Mouse (Mus musculus): ENCODE measurements around the gene A4galt.

Gene A4galt

DNA sequence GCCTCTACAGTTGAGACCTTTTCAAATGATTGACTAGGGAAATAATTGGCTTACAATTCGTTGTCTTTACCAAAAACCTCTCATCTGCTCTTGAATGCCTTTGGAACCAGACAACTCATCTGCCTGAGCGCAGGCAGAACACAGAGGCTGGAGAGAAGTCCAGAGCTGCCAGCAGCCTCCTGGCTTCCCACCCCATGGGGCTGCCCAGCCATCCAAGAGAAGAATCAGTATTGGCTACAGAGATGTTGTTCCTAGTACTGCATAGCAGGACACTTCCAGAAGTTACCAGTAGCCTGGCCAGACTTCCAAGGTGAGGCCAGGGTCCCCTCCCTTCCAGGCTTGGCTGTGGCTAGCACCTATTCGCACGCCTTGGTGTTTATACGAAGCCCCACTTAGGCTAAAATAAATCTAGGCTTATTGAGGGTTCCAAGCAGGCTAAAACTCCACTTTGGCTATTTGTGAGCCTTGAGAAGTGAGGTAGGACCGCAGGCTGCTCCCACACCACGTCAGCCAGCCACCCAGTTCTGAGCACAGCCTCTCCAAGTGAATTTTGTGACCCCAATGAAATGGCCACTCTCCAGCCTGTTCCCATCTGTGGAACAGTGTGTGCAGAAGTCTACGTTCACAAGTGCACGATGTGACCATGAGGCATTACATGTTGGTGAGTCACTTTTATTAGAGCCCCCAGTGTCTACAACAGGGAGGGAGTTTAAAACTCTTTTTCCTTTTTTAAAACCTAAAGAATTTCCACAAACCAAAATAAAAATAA, 25.3 kb downstream of the A4galt start:
- DNase-seq (ENCODE audit: low spot score), result no peak

DNA sequence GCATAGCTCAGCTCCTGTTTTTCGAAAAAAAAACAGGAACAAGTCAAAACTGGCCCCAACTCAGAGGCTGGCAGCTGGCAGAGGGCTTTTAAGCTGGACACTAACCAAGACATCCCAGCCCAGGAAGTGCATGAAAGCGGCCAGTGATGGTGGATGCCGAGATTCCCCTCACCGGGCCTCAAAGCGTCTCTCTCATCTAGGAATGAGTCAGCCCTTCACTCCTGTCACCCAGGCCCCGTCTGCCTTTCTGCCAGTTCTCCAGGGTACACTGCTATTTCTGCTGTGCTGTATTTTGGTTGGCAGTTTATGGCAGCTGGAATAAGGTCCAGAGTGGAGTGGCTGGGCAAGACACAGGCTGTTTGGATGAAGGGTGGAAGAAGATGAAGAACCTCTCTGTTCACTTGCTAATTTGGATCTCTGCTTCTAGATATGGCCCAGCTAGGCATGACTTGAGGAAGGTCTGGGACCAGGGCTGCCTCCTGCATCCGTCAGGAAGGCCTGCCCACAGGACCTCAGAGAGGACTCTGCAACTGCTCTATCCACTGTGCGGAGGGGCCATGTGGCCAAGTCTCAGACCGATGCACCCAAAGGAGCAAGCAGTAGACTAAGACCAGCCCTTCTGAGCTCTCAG, 27.3 kb downstream of the A4galt start:
- peak; percentile 91 for DNase-seq (ENCODE audit: low spot score)

DNA sequence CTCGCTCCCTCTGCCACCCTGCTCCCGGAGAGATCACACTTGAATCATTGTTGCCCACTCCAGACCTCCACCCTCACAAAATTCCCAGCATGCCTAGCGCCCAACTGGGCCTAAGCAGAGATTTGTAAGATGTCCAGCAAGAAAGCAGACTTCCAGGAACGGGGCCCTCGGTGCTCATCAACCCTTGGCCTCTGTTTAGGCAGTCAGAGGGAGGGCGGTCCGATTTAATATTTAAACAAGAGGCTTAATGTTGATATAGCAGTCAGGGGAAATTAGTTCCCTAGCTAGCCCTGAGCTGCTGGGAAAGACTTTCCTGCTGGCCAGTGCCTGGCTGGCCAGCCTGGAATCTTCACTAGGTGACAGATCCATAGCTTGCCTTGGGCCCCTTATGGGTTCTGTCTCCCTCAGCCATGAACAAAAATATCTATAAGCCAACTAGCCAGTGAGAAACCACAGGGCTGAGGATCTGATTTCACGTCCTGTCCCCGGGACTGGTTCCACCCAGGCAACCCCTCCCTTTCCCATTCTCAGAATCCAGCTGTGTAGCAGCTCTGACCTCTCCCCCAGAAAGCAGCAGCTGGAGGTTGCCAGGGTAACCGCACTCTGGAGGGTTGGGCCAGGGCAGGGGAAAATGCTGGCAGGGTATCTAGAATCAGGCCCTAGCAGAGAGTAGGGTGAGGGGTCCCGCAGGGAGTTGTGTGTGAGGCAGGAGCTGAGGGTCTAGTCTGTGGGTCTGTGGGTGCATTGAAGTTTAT, 28.2 kb downstream of the A4galt start:
- peak; percentile 95 for DNase-seq (ENCODE audit: low spot score)

GRCm38 (mm10) chr15:83221721-83222120, 29.9 kb downstream of the A4galt start:
- no peak for DNase-seq (ENCODE audit: low spot score)

DNA sequence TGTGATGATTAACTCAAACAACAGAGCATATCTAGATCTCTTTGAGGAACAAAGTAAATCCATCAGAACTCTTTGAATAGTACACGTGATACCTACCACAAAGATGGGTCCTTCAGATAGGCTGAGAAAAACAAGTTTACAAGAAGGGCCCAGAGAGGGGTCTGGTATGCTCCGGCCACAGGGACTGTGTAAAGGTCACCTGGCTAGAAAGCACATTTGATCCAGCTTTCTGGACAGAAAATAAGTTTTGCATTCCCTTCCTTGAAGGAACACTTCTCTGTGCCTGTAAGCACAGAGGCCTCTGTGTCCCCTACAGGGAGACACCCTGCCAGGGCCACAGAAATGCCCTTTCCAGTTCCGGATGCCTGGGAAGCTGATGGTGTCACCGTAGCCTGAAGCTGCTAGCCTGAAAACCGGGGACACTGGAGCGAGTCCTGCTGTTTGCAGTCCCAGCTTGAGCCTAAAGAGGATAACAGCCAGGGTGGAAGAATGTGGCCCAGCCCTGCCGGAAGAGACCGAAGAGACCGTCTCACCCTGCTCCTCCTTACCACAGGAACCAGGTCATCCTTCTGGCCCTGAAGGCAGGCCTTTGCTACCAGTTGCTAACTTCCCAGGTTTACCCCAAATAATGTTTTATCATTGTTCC, 31.1 kb downstream of the A4galt start:
- DNase-seq (ENCODE audit: low spot score), result no peak

DNA sequence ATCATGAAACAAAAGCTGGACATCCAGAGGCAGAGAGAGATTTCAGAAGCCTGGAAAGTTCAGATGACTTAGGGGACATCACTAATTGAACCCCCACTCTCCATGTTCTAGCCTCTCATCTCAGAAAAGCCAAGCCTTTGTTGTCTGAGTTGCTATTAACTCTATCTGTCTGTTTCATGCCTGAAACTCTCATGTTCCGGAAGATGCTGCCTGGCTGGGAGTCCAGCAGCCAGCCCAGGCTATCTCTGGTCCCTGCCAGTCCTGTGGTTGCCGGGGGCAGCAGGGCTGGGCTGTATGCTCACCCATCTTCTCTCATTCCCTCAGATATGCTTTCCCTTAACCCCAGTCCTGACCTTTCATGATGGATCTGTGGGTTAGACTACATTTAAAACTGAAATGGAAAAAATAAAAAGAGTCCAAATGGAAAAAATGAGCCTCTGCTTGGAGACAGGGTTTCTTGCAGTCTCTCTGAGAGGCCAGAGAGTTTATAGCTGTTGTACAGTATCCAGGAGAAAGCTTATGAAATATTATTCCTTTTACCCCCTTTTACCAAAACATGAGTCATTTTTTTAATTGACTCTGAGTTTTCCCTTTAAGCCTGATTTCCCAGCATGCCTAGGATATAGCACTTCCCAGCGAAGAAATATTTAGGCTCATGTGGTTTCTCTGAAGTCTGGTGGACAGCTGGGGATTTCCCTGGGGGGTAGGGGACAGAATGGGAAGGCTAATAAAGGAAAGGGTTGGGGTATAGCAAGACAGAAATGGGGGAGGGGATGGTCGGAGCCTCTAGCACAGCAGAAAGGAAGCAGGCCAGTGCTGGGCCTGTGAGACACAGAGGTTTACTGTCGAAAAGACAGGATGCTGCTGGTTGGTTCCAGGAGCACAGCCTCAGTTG, 36.0 kb downstream of the A4galt start:
- DNase-seq (ENCODE audit: low spot score), result peak; percentile 90

- peak; percentile 54 for DNase-seq (ENCODE audit: low spot score)
Observed at GRCm38 (mm10) chr15:83210229-83210628, 41.3 kb downstream of the A4galt start.

DNA sequence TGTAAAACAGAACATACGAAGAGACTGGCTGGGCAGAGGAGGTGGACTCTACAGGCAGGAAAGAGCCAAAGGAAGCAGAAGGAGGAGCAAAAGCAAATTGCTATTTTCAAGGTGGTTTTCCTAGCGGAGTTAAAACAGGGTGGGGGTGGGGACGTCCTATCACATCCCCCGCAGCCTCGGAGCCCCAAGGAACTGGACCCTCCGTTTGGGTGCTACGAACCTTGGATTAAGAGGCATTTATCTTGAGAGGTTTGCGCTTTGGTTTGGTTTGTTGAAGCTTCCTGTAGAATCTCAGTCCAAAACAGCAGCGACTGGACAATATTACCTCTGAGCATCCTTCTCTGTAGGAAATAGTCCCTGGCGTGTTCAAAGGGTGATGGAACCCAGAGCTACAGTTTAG, 41.9 kb downstream of the A4galt start:
- DNase-seq (ENCODE audit: low spot score), result no peak

GRCm38 (mm10) chr15:83209092-83209695, 42.4 kb downstream of the A4galt start:
- DNase-seq (ENCODE audit: low spot score), result no peak

GRCm38 (mm10) chr15:83204731-83205451, 46.7 kb downstream of the A4galt start:
- peak; percentile 76 for DNase-seq (ENCODE audit: low spot score)

GRCm38 (mm10) chr15:83202412-83202811, 49.2 kb downstream of the A4galt start:
- DNase-seq (ENCODE audit: low spot score), result no peak

GRCm38 (mm10) chr15:83193413-83193812, 58.2 kb downstream of the A4galt start:
- DNase-seq (ENCODE audit: low spot score), result no peak

GRCm38 (mm10) chr15:83182351-83182750, 69.2 kb downstream of the A4galt start:
- DNase-seq (ENCODE audit: low spot score), result no peak

DNA sequence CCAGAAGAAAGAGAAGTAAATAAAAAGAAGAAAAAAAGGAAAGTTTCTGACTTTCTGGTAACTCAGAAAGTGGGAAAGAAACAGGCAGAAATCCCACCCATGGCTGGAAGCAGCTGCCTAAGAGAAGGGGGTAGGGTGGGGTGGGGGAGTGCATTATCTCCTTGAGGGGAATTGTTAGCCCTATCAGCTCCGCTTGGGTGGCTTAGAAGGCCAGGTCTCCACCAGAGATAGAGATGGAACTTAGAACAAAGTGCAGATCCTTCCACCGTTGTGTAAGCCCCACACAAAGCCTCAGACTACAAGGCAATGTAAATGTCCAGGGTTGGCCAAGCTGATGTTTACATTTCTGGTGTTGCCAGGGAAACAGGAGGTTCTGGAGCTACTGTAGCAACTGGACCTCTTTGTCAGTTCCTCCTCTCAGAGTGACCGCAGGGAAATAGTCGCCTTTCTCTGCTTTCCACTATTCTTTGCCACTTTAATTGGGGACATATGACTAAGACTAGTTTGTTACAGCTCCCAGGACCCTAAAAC, 69.7 kb downstream of the A4galt start:
- DNase-seq (ENCODE audit: low spot score), result no peak

GRCm38 (mm10) chr15:83180004-83180403, 71.6 kb downstream of the A4galt start:
- no peak for DNase-seq (ENCODE audit: low spot score)

All from adipocyte (in vitro differentiated cells).